Mouse (Mus musculus): ENCODE measurements at regions not wholly inside any gene's neighbourhood (a gene's known extent, or its start where the extent isn't known, plus 50 kb on each side); places are given as distances from the start of the nearest gene placed in this dataset.

DNA sequence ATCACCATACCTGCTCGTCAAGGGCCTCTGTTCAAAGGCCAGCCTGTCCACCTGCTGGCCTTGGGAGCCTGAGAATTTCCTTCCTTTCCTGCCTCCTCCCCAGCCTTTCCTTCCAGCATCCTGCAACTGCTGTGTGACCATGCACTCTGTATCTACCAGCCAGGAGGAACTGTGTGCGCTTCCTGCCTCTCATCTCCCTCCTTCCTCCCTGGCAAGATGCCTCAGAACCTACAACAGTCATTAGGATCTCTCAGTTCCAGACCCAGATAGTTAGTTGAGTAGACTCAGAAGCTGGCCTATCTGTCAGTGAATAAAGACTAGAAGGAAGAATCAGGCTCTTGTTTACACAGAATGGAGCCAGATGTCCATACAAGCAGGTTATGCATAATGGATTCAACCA is 183.8 kb upstream of the Ntf3 start:
- DNase-seq, result no peak

DNA sequence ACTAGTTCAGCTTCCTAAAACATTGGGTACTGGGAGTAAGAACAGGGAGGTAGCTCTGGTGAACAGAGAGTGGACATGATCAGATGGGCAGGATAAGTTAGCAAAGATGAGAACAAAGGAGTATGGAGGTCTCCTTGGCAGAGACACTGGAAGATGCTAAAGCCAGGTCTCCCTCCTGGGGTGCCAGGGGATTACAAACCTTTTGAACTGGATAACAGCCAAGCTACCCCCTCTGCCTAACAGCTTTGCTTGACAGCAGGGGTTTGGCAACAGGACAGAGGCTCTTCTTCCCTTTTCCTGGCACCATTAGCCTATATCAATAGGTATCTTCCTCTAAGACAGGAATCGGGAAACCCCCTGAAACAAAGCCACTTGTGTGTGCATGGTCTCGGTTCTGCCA is 183.2 kb upstream of the Ntf3 start:
- DNase-seq, result no peak

DNA sequence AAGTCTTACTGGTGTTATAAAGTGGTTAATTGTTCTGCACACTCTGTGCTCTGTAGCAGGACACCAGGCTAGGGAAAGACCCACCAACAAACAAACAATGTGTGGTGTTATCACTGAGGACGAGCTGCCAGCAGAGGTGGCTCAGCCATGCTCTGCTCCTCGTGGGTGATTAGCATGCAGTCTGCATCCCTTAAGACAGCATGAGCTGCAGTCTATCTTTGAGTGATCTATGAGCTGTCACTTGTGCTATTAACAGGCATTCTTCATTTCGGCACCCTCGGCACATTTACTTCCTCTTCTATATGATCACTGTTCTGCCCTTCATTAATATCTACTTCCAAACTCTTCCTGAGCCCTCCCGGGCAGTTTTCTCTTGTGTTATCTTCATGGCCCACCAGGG is 178.5 kb upstream of the Ntf3 start:
- no peak for DNase-seq

DNA sequence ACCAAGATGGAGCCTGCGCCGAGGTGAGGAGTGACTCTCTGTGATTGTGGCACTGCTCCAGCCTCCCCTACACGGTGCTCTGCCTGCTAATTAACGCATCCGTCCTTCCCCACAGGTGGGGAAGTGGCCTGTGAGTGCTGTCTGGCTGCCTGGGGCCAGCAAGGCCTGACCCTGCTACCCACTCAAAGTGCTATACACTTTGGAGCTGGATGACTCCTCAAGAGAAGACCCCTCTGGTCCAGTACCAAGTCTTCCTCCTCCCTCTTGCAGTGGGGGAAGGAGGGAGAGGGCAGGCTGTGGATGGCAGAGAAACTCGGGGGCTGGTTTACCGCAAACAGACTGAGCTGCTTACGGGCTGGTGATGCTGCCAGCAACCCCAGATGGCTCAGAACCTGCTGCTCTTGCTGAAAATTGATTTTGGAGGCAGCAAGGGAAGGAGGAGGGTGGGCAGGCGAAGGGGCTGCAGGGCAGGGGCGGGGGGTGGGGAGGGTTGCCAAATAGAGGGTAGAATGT is 173.4 kb upstream of the Ntf3 start:
- no peak for DNase-seq

DNA sequence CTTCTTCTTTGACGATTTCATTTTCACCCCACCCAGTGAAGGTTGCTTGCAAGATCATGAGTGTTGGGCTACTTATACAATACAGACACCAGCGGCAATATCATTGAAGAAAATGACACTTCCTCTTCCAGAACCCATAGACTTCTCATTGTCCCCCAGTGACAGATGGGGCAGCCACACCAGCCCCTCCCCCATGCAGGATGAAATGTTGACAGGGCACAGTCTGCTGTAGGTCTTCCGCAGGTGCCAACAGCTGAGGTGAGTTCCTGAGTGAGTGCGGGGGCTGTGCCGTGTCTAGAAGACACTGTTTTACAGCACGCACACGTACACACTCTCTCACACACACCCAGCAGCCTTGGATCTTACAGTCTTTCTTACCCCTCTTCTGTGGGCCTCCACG is 171.0 kb upstream of the Ntf3 start:
- no peak for DNase-seq

DNA sequence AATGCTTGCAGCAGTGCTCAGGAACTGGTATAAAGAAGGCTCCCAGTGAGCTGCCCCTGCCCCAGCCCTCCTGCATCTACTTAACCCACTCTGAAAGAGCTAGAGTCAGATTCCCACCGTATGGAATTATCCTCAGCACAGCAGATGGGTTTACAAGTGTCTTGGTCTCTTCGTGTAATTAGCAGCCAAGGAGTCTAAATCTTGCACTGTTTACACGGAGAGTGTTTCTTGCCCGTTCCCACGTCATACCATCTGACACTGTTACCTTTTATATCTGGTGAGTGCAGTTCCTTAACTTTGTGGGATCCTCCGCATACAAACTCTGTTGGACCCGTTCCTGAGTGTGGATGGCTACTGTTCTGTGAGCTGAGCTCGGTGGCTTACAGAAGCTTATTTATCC is 167.5 kb upstream of the Ntf3 start:
- no peak for DNase-seq

DNA sequence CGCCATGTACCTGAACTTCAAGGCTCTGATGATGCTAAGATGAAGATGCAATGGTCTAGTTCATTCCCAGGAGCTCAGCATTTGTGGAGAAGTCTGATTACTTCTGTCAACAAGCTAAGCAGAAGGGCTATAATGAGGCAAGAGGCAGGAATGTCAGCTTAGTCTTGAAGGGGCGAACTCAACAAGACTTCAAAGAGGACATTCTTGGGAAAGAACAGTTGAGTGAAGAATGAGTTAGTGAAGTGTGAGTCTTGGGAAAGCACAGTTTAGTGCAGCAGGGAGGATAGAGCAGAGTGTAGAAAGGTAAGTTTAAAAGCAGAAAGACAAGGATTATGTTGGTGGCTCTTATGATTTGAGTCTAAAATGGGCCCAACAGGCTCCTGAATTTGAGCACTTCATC is 160.5 kb upstream of the Ntf3 start:
- no peak for DNase-seq

DNA sequence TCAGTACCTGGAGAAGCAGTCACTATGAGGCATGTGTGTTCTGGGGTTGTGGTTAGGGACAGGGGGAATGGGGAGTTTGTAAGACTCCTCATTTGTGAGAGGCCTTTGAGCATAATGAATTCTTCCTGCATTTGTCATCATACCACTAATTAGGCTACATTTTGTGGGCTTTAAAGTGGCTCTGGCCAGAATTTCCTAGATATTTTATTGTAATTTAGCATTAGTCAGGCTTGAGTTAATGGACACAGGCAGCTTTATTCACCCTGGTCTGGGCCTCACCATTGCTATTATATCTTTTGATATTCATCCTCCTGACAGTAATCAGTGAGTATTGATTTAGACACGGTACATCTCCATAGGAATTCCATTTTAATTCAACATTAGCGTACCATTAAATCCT is 151.8 kb upstream of the Ntf3 start:
- DNase-seq, result no peak

DNA sequence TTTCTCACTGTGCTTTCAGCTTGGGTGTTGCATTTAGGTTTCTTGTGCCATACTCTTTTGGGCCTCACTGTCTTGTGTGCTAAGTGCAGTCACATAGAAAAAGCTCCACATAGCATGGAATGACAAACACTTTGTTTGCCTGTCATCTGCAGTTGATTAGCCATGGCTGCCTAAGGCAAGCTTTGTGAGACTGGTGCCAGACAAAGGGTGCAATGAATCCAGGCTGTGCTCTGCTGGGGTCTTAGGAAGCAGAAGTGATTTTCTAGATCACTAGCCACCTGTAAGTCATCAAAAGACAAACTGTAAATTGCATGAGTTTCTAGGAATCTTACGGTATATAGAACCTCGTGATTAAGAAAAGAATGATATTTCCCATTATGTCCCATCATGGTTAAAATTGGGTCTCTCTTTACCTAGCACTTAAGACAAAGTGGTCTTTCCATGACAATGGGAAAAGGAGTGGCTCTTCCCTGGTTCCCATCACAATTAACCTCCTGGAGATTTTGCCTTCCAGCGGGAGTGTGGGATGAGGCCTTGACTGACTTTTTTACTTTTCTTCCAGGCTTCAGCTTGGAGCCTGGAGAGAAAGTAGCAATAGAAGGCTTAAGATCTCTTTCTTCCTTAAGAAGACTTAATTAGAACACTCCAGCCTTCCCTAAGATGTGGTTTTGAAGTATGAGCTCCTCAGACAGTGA is 144.2 kb upstream of the Ntf3 start:
- no peak for DNase-seq

DNA sequence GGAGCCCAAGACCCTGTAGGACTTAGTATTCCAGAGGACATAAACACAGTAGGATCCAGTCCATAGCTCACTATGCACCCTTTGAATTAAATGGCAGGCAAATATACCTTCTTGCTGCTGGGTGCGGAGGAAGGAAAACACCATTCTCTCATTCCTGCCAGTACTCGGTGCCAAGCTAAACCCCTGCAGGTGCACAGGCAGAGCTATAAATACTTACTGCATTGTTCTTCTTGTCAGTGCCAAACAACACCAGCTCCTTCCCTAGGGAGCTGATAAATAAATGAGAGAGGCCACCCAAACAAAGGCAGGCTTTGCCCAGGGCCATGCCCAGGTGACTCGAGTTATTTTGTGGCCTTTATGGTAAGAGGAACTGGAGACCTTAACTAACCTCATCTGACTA is 136.4 kb upstream of the Ntf3 start:
- DNase-seq, result no peak

DNA sequence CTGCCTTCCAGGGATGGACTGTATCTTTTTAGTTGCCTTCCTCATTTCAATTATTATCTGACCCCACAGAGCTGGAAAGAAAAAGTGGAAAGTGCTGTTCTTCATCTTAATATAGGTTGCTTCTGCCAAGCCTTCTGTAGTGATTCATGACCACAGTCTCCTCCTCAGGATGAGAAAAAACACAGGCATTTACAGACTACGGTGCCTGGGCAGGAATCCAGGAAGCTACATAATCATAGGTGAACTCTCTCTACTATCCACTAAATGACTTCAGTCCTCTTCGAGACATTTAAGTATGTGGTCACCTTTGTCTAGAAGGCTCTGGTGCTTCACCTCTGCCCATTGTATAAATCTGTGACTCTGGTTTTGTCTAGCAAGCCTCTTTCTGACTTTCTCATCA is 124.9 kb upstream of the Ntf3 start:
- DNase-seq, result no peak

DNA sequence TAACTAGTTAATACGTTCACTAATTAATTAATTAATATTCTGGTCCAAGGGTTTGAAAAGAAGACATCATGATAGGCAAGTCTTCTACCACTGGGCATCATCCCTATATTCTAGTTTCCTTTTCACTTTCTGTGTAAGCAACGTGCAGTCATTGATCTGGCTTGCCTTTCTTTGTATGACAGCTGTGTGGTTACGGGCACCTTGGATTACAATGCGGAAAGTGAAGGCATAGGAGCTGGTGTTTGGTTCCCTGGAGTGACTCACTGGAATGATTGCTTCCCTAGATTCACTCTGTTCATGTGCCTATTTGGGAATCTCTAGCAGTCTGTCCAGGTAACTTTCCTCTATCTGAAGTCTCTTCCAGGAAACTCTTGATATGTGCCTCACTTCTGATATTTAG is 120.5 kb upstream of the Ntf3 start:
- DNase-seq, result no peak

DNA sequence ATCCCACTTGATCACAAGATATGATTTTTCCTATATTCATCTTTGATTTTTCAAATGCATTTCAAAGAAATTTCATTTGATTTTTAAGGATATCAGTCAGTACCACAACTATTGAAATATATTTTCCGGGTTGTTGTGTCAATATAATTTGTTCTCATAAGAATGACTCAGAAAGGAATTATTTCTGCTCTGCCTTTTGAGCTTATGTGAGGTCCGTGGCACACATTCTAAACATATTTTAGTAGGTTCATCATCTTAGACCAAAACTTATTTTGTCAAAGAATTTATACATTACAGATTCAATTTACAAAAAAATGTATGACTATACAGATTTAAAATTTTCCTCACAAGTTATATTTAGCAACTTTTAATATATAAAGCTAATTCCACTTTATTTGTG is 119.5 kb upstream of the Ntf3 start:
- no peak for DNase-seq

DNA sequence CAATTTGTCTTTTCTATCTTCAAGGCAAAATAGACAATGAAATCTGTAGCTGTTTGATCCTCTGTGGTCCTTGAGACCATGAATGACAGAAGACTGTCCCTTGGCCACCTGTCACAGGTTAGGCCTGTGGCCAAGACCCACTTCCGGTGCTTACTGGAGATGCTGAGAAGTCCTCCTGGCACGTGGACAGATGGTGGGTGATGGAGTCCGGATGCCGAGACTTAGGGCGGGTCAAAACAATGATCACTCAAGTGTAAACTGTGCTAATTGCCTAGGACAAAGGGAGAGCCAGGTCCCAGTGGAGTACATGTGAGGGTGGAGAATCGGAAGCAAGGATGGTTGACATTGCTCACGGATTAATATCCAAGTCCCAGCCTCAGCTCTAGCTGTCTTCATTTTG is 117.7 kb upstream of the Ntf3 start:
- no peak for DNase-seq

DNA sequence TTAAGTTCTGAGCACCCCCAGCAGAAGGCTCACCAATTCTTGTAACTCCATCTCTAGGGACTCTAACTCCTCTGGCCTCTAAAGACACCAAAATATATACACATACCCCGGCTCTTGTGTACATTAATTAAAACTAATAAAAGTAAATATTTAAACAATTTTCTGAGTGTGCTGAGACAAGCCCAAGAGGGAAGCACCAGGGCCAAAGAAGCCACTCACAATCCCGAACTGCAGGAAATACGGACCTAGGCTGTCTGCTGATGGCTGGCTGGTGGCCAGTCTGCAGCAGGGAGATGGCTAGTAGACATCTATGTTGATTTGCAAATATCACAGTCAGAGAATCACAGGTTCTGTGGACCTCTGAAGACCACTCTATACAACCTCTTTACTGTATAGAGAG is 113.6 kb upstream of the Ntf3 start:
- DNase-seq, result no peak

DNA sequence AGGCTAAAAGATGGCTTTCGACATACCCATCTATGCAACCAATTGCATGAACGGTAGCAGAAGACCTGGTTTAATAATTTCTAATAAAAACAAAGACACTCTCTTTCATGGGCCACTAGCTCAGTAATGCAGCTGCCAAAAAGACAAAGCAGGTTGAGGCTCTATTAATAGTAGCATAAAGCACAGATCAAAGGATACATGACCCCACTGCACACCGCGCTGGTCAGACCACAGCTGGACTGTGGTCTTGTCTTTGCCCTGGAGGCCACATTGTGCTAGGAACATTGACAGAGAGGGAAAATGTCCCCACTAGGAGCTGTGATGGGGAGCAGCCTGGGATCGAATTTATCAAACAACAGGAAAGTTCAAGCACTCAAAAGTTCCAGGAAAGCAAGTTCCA is 79.3 kb upstream of the Ntf3 start:
- no peak for DNase-seq

DNA sequence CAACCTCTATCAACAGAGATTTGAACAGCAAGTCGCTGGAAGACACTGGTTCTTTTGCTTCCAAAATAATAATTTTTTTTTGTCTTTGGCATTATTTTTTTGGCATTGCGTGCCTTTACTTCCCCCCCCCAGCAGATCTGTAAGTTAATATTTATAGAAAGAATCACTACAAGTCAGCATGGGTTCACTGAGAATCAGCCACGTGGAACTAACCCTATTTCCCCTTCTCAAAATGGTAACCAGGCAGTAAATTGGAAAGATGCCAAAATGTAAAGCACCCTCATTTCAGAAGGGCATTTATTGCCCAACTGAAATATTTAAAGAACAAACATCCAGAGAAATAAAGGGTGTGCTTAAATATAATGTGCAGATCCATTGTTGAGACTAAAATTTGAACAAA is 78.7 kb upstream of the Ntf3 start:
- no peak for DNase-seq

DNA sequence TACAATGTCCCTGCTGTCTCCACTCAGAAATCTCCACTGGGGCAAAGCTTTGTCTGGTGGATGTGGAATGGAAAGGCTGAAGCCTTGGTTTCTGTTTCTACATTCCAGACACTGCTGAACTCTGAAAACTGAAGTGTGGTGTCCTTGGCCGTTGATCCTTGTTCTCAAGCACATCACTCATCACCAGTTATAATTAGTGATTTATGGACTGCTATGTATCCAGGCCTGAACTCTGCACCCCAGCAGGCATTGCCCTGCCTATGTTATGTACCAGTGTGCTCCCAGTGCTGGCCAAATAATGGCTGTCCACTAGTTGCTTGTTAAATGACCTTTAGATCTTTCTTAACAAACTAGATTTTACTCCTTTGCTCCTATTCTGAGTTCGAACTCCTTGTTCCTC is 75.6 kb upstream of the Ntf3 start:
- DNase-seq, result no peak

DNA sequence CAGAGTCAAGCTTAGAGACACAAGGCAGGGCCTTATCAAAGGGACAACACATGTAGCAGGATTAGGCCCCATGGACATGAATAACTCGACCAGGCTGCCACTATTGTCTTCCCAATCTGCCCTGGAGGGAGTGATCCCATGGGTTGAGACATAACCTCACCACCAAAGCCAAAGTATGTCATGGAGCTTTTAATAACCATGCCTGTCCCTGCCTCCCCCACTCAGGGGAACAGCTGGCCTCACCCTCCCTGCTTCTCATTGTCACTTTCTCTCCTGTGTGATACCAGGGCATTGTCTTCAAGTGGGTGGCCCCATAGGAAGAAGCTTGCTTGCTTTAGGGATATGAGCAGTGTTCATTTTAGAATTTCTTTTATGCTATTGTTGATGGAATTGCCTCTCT is 73.5 kb upstream of the Ntf3 start:
- DNase-seq, result no peak
